Mouse (Mus musculus): Measurements from ENCODE around the gene Zfp981. TPM values are rescaled to one million over a fixed set of nuclear protein-coding genes. Genes with fewer than 3 reads are reported as not detected.
"Not testable (repeated sequence)": the region's sequence is repeated elsewhere in the genome, so short reads cannot be mapped to it uniquely, and the experiment has no call there.

Gene Zfp981
- total RNA-seq (2021), result under 1 TPM; 0.12 to 0.18 TPM
- long read RNA-seq, experiment 1, result 0 reads
- long read RNA-seq, experiment 2, result 0 reads

GRCm38 (mm10) chr4:146501727-146502126, at the start of gene Zfp981:
Gene Zfp981 (plus strand): TSS chr4:146502027.
- intact Hi-C loops (cut with DNase I); DNase-seq: not testable (repeated sequence)

GRCm38 (mm10) chr4:146452576-146452975, 49.3 kb upstream of the Zfp981 start:
- intact Hi-C loops (cut with DNase I); DNase-seq: not testable (repeated sequence)

DNA sequence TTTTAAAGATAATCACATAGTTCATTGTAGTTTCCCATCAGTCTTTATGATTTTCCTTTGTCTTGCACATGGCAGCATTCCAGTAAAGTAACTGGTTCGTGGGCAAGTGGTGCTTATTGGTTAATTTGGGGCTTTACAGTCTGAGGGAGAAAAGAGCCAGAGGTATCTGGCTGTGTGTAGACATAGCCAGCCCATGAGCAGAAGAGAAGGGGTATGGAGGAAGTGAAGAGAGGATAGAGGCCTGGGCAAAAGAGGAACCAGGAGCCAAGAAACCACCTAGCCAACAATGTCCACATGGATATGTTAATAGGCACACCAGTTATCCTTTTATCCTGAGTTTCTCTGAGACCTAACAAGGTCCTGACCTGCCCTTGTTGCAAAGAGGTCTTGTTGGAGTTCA, 47.7 kb upstream of the Zfp981 start:
- intact Hi-C loops (cut with DNase I); DNase-seq: not testable (repeated sequence)

- intact Hi-C loops (cut with DNase I), result no loop called here
- DNase-seq, result no peak
These were observed 46.9 kb upstream of the Zfp981 start for GRCm38 (mm10) chr4:146454896-146455295.

DNA sequence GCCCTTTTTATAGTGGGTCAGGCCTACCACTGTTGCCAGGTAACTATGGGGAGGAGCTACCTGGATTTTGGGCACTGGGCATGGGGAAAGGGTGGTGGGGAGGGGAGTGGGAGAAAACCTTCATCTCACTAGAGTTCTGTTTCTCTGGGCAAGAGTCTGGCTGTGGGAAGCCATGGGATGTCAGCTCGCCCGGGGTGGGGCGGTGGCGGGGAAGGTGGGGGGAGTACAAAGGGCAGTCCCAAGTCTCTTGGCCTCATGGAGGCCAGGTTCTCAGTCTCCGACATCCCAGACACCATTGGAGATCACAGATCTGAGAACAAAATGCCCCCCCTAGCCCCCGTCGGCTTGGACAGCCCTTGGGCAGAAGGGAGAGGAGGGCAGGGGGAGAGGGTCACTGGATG, 46.5 kb upstream of the Zfp981 start:
- intact Hi-C loops (cut with DNase I), result no loop called here
- no peak for DNase-seq

DNA sequence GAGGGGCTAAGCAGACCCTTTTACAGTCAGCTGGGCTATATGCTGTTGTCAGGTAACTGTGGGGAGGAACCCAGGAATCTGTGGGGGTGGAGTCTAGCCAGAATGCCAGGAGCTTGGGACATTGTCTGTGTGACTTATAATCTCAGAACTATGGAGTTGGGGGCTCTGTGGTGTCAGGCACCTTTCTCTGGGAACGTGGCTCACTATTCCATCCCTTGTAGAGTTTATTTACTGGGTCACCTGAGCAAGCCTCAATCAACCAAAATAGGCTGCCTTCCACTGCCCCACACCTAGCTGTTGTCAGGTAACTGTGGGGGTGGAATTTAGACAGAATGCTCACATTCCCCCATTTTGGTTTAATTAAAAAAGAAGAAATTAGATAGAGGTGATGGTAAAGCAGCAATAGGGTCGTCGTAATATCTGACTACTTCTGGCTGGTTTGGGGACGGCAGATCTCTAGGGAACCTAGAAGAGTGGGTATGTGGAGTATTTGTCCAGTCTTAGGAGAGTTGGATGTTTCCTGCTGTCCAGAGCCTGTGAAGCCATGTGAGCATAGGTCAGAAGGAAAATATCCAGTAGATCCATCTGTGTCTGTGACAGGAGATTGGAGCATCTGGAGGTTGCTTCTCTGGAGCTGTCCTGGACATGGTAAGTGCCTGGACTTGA, 45.6 kb upstream of the Zfp981 start:
- no peak for DNase-seq
- intact Hi-C loops (cut with DNase I), result no loop called here

DNA sequence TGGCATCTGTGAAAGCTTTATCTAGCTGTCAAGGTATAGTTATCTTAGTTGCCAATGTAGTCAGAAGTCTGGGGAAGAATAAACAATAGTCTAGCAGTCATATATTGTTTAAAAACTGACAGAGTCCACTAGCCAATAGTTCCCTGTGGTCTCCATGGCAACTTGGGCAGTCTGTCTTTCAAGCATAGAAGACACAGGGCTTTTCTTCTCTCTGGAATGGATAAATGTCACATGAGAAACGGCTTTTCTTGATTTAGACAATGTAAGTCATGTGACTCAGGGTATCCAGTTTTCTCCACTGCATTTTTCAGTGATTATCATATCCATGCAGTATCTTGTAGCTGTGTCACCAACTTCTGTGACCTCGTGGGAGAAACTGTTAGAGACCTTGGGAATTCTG, 44.7 kb upstream of the Zfp981 start:
- intact Hi-C loops (cut with DNase I), result no loop called here
- DNase-seq, result no peak

- DNase-seq, result no peak
- intact Hi-C loops (cut with DNase I), result no loop called here
These were observed 44.1 kb upstream of the Zfp981 start for GRCm38 (mm10) chr4:146457720-146458119.

GRCm38 (mm10) chr4:146459822-146460221, 42.0 kb upstream of the Zfp981 start:
- DNase-seq; intact Hi-C loops (cut with DNase I): not testable (repeated sequence)

- DNase-seq; intact Hi-C loops (cut with DNase I): not testable (repeated sequence)
These were observed 41.1 kb upstream of the Zfp981 start for GRCm38 (mm10) chr4:146460685-146461084.

DNA sequence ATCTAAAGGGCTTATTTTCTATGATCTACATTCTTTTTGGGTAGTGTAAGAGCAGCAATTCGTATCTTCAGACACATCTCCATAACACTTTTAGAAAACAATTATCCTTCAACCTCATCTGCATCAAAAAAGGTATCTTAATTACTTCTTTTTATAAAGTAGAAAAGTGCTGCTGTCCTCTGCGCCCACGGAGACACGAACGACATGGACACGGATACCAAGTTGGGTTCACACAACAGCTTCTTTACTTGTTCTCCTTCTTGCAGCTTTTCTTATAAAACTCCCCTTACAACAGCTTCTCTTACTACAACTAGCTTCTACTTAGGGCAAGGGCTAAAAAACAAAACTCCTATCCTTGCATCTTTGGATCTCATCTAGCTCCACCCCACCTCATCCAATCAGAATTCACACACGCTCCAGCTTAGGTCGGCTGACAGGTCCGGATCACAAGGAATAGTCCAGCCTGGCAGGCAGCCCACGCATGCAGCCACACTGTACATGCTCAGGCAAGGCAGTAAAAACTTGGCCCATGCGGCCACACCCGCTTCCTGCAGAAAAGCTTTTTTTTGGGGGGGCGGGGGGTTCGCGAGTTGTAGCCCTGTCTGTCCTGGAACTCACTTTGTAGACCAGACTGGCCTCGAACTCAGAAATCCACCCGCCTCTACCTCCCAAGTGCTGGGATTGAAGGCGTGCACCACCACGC, 38.0 kb upstream of the Zfp981 start:
- intact Hi-C loops (cut with DNase I); DNase-seq: not testable (repeated sequence)

- DNase-seq; intact Hi-C loops (cut with DNase I): not testable (repeated sequence)
These were observed 31.8 kb upstream of the Zfp981 start for GRCm38 (mm10) chr4:146469984-146470383.

DNA sequence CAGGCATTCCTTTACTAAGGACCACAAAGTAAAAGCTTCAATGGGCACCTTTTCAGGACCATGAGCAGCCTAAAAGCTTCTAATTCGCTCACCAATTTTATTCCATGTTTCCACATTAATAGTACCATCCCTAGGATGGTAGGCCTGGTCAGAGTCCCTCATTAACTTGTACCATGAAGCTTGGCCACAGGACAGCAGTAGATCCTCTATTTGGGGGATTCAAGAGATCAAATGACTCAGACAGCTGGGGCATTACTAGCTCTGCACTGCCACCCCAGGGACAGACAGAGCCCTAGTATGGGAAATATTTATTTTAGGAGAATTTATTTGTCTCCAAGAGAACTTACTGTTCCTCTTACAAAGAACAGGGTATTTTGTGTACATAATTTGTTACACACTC, 27.6 kb upstream of the Zfp981 start:
- intact Hi-C loops (cut with DNase I), result not testable (repeated sequence)

DNA sequence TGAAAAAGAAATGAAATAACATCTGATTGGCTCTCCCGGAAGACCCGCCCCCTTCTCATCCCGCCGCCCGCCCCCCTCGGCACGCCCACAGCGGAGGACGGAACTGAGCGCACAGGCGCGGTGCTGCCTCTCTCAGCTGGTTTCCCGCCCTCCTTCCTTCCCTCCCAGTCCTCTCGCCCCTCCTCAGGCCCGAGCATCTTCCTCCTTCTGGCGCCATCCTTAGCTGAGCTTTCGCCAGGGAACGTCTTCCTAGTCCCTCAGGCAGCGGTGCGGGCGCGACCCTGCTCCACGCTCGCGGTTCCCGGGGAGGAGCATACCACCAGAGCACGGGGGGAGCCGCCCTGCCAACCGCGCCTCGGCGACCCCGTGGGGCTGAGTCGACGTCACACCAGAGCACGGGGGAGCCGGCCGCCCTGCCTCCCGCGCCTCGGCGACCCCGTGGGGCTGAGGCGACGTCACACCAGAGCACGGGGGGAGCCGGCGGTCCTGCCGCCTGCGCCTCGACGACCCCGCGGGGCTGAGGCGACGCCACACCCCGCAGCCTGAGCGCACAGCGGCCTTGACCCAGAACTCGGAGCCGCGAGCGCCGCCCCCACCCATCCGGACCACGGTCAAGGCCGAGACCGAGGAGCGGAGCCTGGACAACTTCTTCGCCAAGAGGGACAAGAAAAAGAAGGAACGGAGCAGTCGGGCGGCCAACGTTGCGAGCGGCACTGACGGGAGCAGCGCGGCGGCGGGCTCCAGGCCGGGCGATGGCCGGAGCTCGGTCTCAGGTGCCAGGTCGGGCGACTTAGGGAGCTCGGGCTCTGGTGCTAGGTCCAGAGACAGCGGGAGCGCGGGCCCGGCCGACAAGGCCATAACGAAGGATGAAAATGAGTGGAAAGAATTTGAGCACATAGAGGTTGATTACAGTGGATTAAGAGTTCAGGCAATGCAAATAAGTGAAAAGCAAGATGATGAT, 26.8 kb upstream of the Zfp981 start:
- intact Hi-C loops (cut with DNase I); DNase-seq: not testable (repeated sequence)

More for the DNA sequence above, 27.6 kb upstream of the Zfp981 start:
- not testable (repeated sequence) for DNase-seq

DNA sequence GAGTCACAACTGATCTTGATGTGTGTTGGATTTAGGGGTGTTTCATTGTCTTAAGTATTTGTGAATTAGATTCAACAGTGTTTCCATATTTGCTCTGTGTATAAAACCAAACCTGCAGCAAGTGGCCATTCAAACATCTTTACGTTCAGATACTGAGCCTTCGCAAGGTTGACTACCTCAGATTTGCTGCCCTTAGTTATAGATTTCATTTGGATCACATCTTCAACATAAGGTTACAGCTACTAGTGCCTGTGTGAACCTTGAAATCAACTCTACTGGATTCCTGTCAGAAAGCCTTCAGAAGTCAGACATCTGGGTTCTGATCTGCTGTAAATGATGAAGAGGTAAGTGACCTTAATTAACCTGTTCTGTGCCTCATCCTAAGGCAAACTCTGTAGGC, 25.6 kb upstream of the Zfp981 start:
- DNase-seq, result not testable (repeated sequence)

DNA sequence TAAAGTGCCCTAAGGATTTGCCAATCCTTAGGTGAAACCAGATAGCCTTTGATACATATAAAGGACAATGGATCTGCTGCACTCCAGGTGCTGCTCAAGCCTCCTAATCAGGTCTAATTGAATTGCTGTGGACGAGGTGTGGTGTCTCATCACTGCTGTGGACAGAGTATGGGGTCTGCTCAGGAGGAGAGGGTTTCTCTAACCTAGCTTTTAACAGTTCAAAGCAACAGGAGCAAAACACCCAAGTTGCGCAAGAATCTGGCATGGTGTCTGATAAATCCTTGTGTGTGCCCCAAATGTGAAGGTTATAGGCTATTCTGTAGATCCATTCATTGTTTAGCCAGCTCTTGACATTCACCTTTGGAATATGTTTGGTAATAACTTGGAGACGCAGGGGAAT, 24.9 kb upstream of the Zfp981 start:
- DNase-seq; intact Hi-C loops (cut with DNase I): not testable (repeated sequence)

More for the DNA sequence above, 25.6 kb upstream of the Zfp981 start:
- intact Hi-C loops (cut with DNase I), result not testable (repeated sequence)

DNA sequence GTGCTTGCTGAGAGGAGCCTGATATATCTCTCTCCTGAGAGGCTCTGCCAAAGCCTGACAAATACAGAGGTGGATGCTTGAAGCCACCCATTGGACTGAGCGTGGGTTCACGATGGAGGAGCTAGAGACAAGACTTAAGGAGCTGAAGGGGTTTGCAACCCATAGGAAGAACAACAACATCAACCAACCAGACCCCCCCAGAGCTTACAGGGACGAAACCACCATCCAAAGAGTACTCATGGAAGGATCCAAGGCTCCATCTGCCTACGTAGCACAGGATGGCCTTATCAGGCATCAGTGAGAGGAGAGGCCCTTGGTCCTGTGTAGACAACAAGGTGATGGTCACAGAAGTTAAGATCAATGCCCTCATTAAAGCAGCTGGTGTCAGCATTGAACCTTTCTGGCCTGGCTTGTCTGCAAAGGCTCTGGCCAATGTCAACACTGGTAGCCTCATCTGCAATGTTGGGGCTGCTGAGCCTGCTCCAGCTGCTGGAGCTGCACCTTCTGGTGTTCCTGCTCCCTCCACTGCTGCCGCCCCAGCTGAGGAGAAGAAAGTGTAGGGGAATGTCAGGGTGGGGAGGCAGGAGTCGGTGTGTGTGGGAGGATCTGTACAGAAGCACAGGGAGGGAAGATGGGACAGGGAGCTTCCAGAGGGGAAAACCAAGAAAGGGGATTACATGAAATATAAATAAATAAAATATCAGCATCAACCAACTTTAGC, 21.3 kb upstream of the Zfp981 start:
- DNase-seq; intact Hi-C loops (cut with DNase I): not testable (repeated sequence)

DNA sequence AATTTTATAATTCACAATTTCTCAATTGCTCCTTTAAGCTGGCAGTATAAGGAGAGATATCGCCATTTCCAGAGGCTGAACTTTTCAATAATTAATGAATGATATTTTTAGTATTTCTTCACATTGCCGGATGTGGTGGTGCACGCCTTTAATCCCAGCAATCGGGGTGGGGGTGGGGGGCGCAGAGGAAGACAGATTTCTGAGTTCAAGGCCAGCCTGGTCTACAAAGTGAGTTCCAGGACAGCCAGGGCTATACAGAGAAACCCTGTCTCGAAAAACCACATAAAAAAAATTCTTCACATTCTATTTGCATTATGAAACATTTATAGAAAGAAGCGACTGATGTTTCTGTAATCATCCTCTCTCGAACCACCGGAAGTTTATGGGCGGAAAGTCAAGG, 19.3 kb upstream of the Zfp981 start:
- intact Hi-C loops (cut with DNase I); DNase-seq: not testable (repeated sequence)

DNA sequence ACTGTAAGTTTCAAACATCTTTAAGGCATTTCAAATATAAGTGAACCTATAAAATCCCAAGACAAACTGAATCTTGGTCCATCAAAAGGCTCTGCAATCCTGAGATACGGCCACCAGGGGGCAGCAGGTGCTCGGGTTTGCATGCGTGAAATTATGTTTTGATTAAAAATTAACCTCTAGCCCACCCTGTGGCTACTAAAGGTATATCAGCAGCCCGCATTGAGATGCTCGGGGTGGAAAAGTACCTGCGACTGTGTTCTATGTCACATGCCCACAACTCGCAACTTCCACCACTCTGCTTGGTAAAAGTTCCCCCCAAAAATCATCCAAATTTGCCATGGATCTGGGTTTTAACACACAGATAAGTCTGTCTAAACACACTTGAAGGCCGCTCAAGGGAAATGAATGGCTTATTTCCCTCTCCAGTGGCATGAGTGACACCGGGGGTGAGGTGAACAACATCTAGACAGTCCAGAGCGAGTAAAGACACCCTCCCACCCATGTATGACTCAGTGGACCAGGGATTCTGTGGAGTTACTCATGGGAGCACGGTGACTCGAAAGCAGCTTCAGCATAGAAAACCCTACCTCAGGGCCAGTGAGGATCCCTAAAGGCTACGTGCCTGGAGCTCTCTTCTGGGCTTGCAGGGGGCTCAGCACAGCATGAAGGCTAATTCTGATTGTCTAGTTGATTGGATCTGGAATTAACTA, 18.1 kb upstream of the Zfp981 start:
- DNase-seq; intact Hi-C loops (cut with DNase I): not testable (repeated sequence)
